Mouse (Mus musculus): ENCODE data around the gene Npb. TPM values are rescaled to one million over a fixed set of nuclear protein-coding genes. Genes with fewer than 3 reads are reported as not detected.

Gene Npb
- total RNA-seq, 1 experiment = 0.94 TPM

- H3K4me3 ChIP-seq (ENCODE audit: insufficient read depth in 1 of 2, low read depth in 1 of 2, low read length in 2 of 2, poor library complexity in 1 of 2, severe bottlenecking in 1 of 2) = no peak overlapping the region
- no peak for TF ChIP-seq MAFK (IDR thresholded peaks at IDR 0.05; ENCODE audit: insufficient read depth, low read depth, low read length)
- TF ChIP-seq ZNF384 (IDR thresholded peaks at IDR 0.05; ENCODE audit: low read depth, low read length) = peak; percentile 57; the same call in 1 of the 2 replicates
- TF ChIP-seq CHD2 (IDR thresholded peaks at IDR 0.05; ENCODE audit: low read depth, low read length) = no peak
- no peak for TF ChIP-seq ZC3H11A (IDR thresholded peaks at IDR 0.05; ENCODE audit: borderline replicate concordance, low read depth, low read length)
- no peak overlapping the region for H3K9ac ChIP-seq (ENCODE audit: insufficient read depth, low read depth, low read length, poor library complexity, severe bottlenecking)
- peaks cover 39% of the 10 kb centered on the region for H3K36me3 ChIP-seq (ENCODE audit: control insufficient read depth, insufficient read depth, low read length, poor library complexity, severe bottlenecking)
- DNase-seq (ENCODE audit: low read depth, low spot score) = no peak
- no peaks in the 10 kb centered on the region for H3K9me3 ChIP-seq (ENCODE audit: control insufficient read depth, insufficient read depth, low read depth, low read length)
- no peak overlapping the region for H3K27ac ChIP-seq (ENCODE audit: insufficient read depth, low read depth, low read length, poor library complexity, severe bottlenecking)
- in situ Hi-C loops (cut with MboI; ENCODE audit: low sequenced_read_pairs in 2 of 2, unreplicated experiment in 2 of 2) = no loop called here
- H3K4me1 ChIP-seq (ENCODE audit: control insufficient read depth in 2 of 2, insufficient read depth in 2 of 2, low read length in 2 of 2, poor library complexity in 1 of 2) = peaks cover 1 to 24% of the 10 kb centered on the region in 2 experiments; a peak in 2 of 4 replicates
These were observed 33.2 kb upstream of the Npb start for GRCm38 (mm10) chr11:120575046-120575445.

DNA sequence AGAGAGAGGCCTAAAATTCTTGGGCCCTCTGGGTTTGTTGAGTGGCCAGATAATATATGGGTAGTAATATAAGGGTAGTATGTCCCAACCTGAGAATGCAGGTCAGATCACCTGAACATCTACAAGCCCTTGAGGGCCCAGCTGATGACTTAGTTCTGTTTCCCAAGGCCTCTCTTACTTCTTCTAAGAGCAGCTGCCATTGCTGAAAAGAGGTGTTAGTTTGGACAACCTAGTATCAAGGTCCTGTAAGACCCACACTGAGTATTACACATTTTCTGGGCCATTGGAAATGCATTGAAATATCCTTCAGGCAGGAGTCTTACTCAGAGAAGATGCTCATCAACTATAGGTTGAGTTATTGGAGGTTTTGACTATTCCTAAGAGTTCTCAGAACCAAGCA lies 32.3 kb upstream of the Npb start:
- Histone ChIP-seq H3K27ac (ENCODE audit: insufficient read depth, low read depth, low read length, poor library complexity, severe bottlenecking) (no peak overlapping the region), H3K4me1 (ENCODE audit: control insufficient read depth in 2 of 2, insufficient read depth in 2 of 2, low read length in 2 of 2, poor library complexity in 1 of 2) (peaks cover 1 to 27% of the 10 kb centered on the region in 2 experiments; a peak in 2 of 4 replicates), H3K36me3 (ENCODE audit: control insufficient read depth, insufficient read depth, low read length, poor library complexity, severe bottlenecking) (peaks cover 34% of the 10 kb centered on the region), H3K4me3 (ENCODE audit: insufficient read depth in 1 of 2, low read depth in 1 of 2, low read length in 2 of 2, poor library complexity in 1 of 2, severe bottlenecking in 1 of 2) (no peak overlapping the region), H3K9ac (ENCODE audit: insufficient read depth, low read depth, low read length, poor library complexity, severe bottlenecking) (no peak overlapping the region), H3K9me3 (ENCODE audit: control insufficient read depth, insufficient read depth, low read depth, low read length) (no peaks in the 10 kb centered on the region)
- no peak for TF ChIP-seq ZC3H11A (IDR thresholded peaks at IDR 0.05; ENCODE audit: borderline replicate concordance, low read depth, low read length)
- no peak for TF ChIP-seq CHD2 (IDR thresholded peaks at IDR 0.05; ENCODE audit: low read depth, low read length)
- TF ChIP-seq MAFK (IDR thresholded peaks at IDR 0.05; ENCODE audit: insufficient read depth, low read depth, low read length) = no peak
- TF ChIP-seq ZNF384 (IDR thresholded peaks at IDR 0.05; ENCODE audit: low read depth, low read length) = no peak
- TF ChIP-seq HCFC1 (IDR thresholded peaks at IDR 0.05; ENCODE audit: borderline replicate concordance, insufficient read depth, low read length) = no peak
- in situ Hi-C loops (cut with MboI; ENCODE audit: low sequenced_read_pairs in 2 of 2, unreplicated experiment in 2 of 2) = no loop called here
- no peak for DNase-seq (ENCODE audit: low read depth, low spot score)

DNA sequence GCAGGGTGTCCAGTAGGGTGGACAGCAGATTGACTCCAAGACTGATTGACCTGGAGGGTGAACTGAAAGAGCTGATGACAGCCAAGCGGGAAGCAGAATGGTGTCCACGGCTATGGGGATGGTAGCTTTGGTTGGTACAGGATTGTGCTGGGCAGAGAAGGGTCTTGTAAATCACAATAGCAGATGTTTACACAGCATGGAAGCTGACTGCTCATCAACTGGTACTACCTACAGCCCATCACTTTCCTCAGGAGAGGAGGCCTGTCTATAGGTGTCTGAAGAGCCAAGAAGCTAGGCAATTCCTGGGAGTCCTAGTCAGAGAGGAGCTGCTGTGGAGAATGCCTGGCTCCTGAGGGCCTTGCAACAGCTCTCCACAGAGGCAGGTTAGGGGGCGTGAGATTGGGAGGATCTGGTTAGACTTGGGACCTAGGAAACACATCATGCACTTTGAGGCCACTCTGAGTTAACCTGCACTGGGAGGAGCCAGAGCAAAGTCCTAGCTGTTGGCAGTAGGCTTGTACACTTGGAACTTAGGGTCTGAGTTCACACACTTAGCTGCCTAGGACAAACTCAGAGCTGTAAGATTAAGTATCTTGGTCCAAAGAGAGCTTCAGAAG lies 31.8 kb upstream of the Npb start:
- Histone ChIP-seq H3K9me3 (ENCODE audit: control insufficient read depth, insufficient read depth, low read depth, low read length) (no peaks in the 10 kb centered on the region), H3K36me3 (ENCODE audit: control insufficient read depth, insufficient read depth, low read length, poor library complexity, severe bottlenecking) (peaks cover 28% of the 10 kb centered on the region), H3K4me1 (ENCODE audit: control insufficient read depth in 2 of 2, insufficient read depth in 2 of 2, low read length in 2 of 2, poor library complexity in 1 of 2) (peaks cover 0 to 24% of the 10 kb centered on the region in 2 experiments; a peak in 2 of 4 replicates), H3K4me3 (ENCODE audit: insufficient read depth in 1 of 2, low read depth in 1 of 2, low read length in 2 of 2, poor library complexity in 1 of 2, severe bottlenecking in 1 of 2) (no peak overlapping the region), H3K27ac (ENCODE audit: insufficient read depth, low read depth, low read length, poor library complexity, severe bottlenecking) (no peak overlapping the region), H3K9ac (ENCODE audit: insufficient read depth, low read depth, low read length, poor library complexity, severe bottlenecking) (no peak overlapping the region)
- DNase-seq (ENCODE audit: low read depth, low spot score) = no peak
- TF ChIP-seq ZC3H11A (IDR thresholded peaks at IDR 0.05; ENCODE audit: borderline replicate concordance, low read depth, low read length) (no peak), MAFK (IDR thresholded peaks at IDR 0.05; ENCODE audit: insufficient read depth, low read depth, low read length) (no peak), HCFC1 (IDR thresholded peaks at IDR 0.05; ENCODE audit: borderline replicate concordance, insufficient read depth, low read length) (no peak), CHD2 (IDR thresholded peaks at IDR 0.05; ENCODE audit: low read depth, low read length) (no peak), ZNF384 (IDR thresholded peaks at IDR 0.05; ENCODE audit: low read depth, low read length) (no peak)
- in situ Hi-C loops (cut with MboI; ENCODE audit: low sequenced_read_pairs in 2 of 2, unreplicated experiment in 2 of 2) = no loop called here

DNA sequence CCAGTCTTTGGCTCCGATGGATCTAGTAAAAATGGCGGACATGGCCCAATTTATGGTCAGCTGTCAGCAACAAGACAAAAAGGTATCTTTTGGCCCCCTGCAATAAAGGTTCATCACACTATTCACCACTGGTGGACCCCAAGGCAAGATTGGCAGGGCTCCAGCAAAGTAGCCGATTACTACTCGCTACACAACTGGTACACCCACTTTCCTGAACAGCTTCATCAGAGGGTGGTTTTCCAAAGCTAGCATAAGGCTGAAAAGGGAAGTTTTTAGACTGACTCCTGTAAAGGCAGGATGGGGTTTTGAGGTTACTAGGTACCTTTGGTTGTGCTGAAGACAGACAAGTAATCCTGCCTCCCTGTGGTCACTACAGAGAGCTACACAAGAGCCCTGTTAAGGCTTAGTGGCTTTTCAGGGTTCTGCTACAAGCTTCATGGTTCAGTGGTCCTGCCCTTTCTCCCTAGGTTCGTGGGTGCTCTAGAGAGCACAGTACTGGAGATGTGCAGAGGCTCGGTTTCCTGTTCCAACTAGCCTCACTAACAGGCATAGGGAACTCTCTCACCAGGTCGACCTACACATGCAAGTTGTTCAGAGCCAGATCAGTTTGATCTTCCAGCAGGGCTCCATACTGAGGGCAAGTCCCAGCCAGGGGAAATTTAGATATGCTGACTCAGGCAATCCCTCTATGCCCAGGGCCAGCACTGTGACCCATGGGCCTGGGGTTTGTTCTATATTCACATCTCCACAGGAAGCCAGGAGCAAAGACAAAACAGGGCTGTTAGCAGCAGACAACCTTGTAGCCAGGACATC lies 30.9 kb upstream of the Npb start:
- no peak overlapping the region; the same call in 1 of the 2 replicates for H3K27ac ChIP-seq (ENCODE audit: insufficient read depth, low read depth, low read length, poor library complexity, severe bottlenecking)
- H3K4me1 ChIP-seq (ENCODE audit: control insufficient read depth in 2 of 2, insufficient read depth in 2 of 2, low read length in 2 of 2, poor library complexity in 1 of 2) = peaks cover 3 to 21% of the 10 kb centered on the region in 2 experiments
- H3K36me3 ChIP-seq (ENCODE audit: control insufficient read depth, insufficient read depth, low read length, poor library complexity, severe bottlenecking) = peaks cover 28% of the 10 kb centered on the region
- no peak overlapping the region for H3K4me3 ChIP-seq (ENCODE audit: insufficient read depth in 1 of 2, low read depth in 1 of 2, low read length in 2 of 2, poor library complexity in 1 of 2, severe bottlenecking in 1 of 2)
- no peaks in the 10 kb centered on the region for H3K9me3 ChIP-seq (ENCODE audit: control insufficient read depth, insufficient read depth, low read depth, low read length)
- TF ChIP-seq CHD2 (IDR thresholded peaks at IDR 0.05; ENCODE audit: low read depth, low read length) (no peak), ZC3H11A (IDR thresholded peaks at IDR 0.05; ENCODE audit: borderline replicate concordance, low read depth, low read length) (0 out of 2 replicates have a peak, but pooled peaks have one; percentile 3), MAFK (IDR thresholded peaks at IDR 0.05; ENCODE audit: insufficient read depth, low read depth, low read length) (peak; percentile 73)
- no peak overlapping the region for H3K9ac ChIP-seq (ENCODE audit: insufficient read depth, low read depth, low read length, poor library complexity, severe bottlenecking)
- in situ Hi-C loops (cut with MboI; ENCODE audit: low sequenced_read_pairs in 2 of 2, unreplicated experiment in 2 of 2) = no loop called here
- no peak for DNase-seq (ENCODE audit: low read depth, low spot score)
